9 mouse cellular contexts compared by ENCODE assay signal in the genomic region with DNA sequence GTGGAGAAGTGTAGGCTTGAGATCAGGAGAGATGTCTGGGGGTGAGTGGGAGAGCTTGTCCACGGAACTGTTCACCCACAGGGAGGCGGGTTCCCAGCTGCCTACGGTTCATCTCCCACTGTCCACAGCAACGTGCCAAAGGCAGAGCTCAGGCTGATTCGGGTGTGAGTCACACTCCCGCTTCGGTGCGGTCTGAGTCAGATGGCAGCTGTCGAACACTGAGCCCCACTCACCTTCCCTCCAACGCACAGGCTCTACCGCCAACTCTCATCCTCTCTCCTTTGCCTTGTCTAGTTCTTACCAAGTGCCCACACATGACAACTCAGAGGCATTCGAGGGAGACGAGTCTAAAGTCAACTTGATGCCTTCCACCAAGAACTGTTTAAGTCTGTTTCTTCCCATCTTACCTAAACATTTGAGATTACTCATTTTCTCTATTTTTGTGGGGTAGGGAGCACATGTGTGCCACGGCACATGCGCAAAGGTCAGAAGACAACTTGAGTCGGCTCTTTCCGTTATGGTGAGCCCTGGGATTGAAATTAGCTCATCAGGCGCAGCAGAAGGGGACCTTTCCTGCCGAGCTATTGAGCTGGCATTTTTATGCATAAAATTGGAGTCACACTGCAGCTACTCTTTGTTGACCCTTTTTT.
DNase-seq lines count a peak whose midpoint lies in the region; ATAC-seq and TF ChIP-seq lines count a peak whose summit lies in the region.
"Had no signal": no experiment of that assay in that cellular context is flagged by ENCODE, and none has a peak within 500 bp of the region (broad histone marks: within the 10 kb centered on the region; RNA-seq: fewer than 3 reads in every experiment).

No protein-coding gene starts in this region.

- intact Hi-C loops in heart, postnatal 36 days (cut with DNase I), result no loop called here
- intact Hi-C loops in left cerebral cortex, postnatal 10 days (cut with DNase I), result no loop called here

- TF ChIP-seq CTCF in liver, postnatal 0 days (IDR thresholded peaks at IDR 0.05; ENCODE audit: low read depth), result no peak

- peak overlapping the region; percentile 33; the same call in 1 of the 2 replicates for H3K27ac ChIP-seq in heart, embryonic 10.5 days
- H3K27ac ChIP-seq in liver, postnatal 0 days (ENCODE audit: low read depth), result no peak overlapping the region
- H3K27ac ChIP-seq: lung, embryonic 15.5 days had no signal

- H3K9ac ChIP-seq in liver, postnatal 0 days (replicated peaks), result no peak overlapping the region
- H3K9ac ChIP-seq: lung, embryonic 15.5 days had no signal

- no peaks in the 10 kb centered on the region for H3K9me3 ChIP-seq in heart, embryonic 10.5 days
- H3K9me3 ChIP-seq in liver, postnatal 0 days (ENCODE audit: low read length), result no peaks in the 10 kb centered on the region
- H3K9me3 ChIP-seq: lung, embryonic 15.5 days had no signal

- H3K4me1 ChIP-seq in heart, embryonic 10.5 days, result peaks cover 18% of the 10 kb centered on the region
- no peaks in the 10 kb centered on the region for H3K4me1 ChIP-seq in liver, postnatal 0 days (ENCODE audit: insufficient read depth)

- ATAC-seq in liver, postnatal 0 days, result no peak

- 77% methylated on average over 19 of the region's 19 CpGs for WGBS in heart, embryonic 10.5 days
- WGBS in liver, postnatal 0 days (ENCODE audit: insufficient replicate concordance), result 83% methylated on average over 19 of the region's 19 CpGs

- no peak overlapping the region for H3K4me2 ChIP-seq in liver, postnatal 0 days (ENCODE audit: low read depth, low read length)
- H3K4me2 ChIP-seq: lung, embryonic 15.5 days had no signal

- H3K27me3 ChIP-seq in heart, embryonic 10.5 days (ENCODE audit: insufficient read depth, poor library complexity, severe bottlenecking), result no peaks in the 10 kb centered on the region
- H3K27me3 ChIP-seq in liver, postnatal 0 days (ENCODE audit: insufficient read depth, low read length), result no peaks in the 10 kb centered on the region
- H3K27me3 ChIP-seq: lung, embryonic 15.5 days had no signal

- H3K36me3 ChIP-seq in heart, embryonic 10.5 days, result peaks cover 10% of the 10 kb centered on the region
- H3K36me3 ChIP-seq in liver, postnatal 0 days (replicated peaks; ENCODE audit: insufficient read depth, low read length), result no peaks in the 10 kb centered on the region
- H3K36me3 ChIP-seq: lung, embryonic 15.5 days had no signal

- no peak overlapping the region for H3K4me3 ChIP-seq in heart, embryonic 10.5 days
- no peak overlapping the region for H3K4me3 ChIP-seq in liver, postnatal 0 days (ENCODE audit: low read depth, low read length)
- H3K4me3 ChIP-seq: lung, embryonic 15.5 days had no signal

- no peak for TF ChIP-seq EP300 in liver, postnatal 0 days (IDR thresholded peaks at IDR 0.05; ENCODE audit: low read depth)

- DNase-seq in heart, embryonic 10.5 days (ENCODE audit: low spot score), result no peak
- no peak for DNase-seq in heart, postnatal 36 days
- DNase-seq in NIH3T3 (ENCODE audit: low read depth), result peak; percentile 85
- peak; percentile 74 for DNase-seq in fibroblast of lung, adult 2 months (ENCODE audit: low read depth)
- peak; percentile 40 to 53 for DNase-seq in left cerebral cortex, postnatal 10 days (ENCODE audit: extremely low spot score in 1 of 2, low spot score in 2 of 2)
- no peak for DNase-seq in thymus, postnatal 0 days (ENCODE audit: low spot score)
- no peak for DNase-seq in kidney, adult 11 months
- no peak for DNase-seq in liver, postnatal 0 days

Comparison
In these comparisons a context has a peak if more than half of its experiments do, and no peak if none do; other contexts are left out.
1. DNase-seq: peak in NIH3T3 (single experiment), fibroblast of lung, adult 2 months (single experiment) and left cerebral cortex, postnatal 10 days (2 of 2); none in heart, embryonic 10.5 days (single experiment), heart, postnatal 36 days (0 of 2), thymus, postnatal 0 days (single experiment), kidney, adult 11 months (single experiment) and liver, postnatal 0 days (single experiment).